In the genomic region with DNA sequence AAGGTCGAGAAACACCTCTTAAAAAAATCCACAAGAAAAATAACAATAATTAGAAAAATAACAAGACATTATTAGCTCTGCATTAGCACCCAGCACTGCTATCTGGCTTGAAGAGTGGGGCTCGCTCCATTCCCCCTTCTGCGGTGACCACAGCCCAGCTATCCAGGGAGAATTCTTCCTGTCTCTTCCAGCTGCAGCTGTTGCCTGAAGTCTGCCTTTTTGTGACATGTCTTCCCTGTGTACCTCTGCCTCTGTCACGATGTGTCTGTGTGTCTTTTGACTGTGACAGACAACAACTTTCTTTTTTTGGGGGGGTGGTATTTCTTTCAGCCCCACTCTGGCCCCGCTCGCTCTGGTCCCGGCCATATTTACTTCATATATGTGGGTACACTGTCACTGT, we compare ENCODE assay signal across 14 mouse cellular contexts.
"Had no signal": no experiment of that assay in that cellular context is flagged by ENCODE, and none has a peak within 500 bp of the region (broad histone marks: within the 10 kb centered on the region; RNA-seq: fewer than 3 reads in every experiment).

No protein-coding gene starts in this region.

- H3K27ac ChIP-seq: left cerebral cortex, adult 2 months; limb, embryonic 10.5 days; liver, embryonic 15.5 days; midbrain, embryonic 10.5 days; neural tube, embryonic 12.5 days; stomach, postnatal 0 days had no signal

- H3K27me3 ChIP-seq: liver, embryonic 15.5 days; neural tube, embryonic 12.5 days had no signal

- H3K9ac ChIP-seq: liver, embryonic 15.5 days; neural tube, embryonic 12.5 days had no signal

- H3K9me3 ChIP-seq: limb, embryonic 10.5 days; liver, embryonic 15.5 days had no signal

- H3K4me3 ChIP-seq: left cerebral cortex, adult 2 months; limb, embryonic 10.5 days; liver, embryonic 15.5 days; midbrain, embryonic 10.5 days; neural tube, embryonic 12.5 days had no signal

- ATAC-seq: lung, postnatal 0 days had no signal

- DNase-seq: kidney, postnatal 10 days; kidney, postnatal 4 days; lung, adult 2 months; lung, postnatal 4 days; midbrain, embryonic 14.5 days; thymus, postnatal 4 days had no signal

- H3K36me3 ChIP-seq: liver, embryonic 15.5 days; midbrain, embryonic 10.5 days; neural tube, embryonic 12.5 days had no signal

- H3K4me2 ChIP-seq: liver, embryonic 11.5 days; liver, embryonic 15.5 days; neural tube, embryonic 12.5 days had no signal
